Mouse (Mus musculus) kidney, adult 2 months (tissue): ENCODE measurements at regions not wholly inside any gene's neighbourhood (a gene's known extent, or its start where the extent isn't known, plus 50 kb on each side); places are given as distances from the start of the nearest gene placed in this dataset.

Experiments
- DNase-seq: peaks from one replicate; pipeline ENCODE4 v3.0.0; 2021
- H3K27ac ChIP-seq: fragments of 200-500 bp; 2 replicates; pipeline ENCODE4 v1.5.1; 2012; ENCODE audit warnings: low read depth, low read length, control low read depth, inconsistent platforms; ENCODE audit not compliant: insufficient read depth
- H3K27me3 ChIP-seq: fragments of 200-500 bp; replicated peaks from 2 replicates; pipeline ENCODE4 v1.6.1; 2012; ENCODE audit warnings: mild to moderate bottlenecking, moderate library complexity, low read length, inconsistent platforms; ENCODE audit not compliant: control insufficient read depth, insufficient read depth
- H3K36me3 ChIP-seq: fragments of 200-500 bp; 2 replicates; pipeline ENCODE4 v1.6.1; 2012; ENCODE audit warnings: mild to moderate bottlenecking, moderate library complexity, low read length, inconsistent platforms; ENCODE audit not compliant: control insufficient read depth, insufficient read depth
- H3K4me1 ChIP-seq: fragments of 200-500 bp; 2 replicates; pipeline ENCODE4 v1.6.1; 2011; ENCODE audit warnings: low read length; ENCODE audit not compliant: control insufficient read depth, insufficient read depth
- H3K4me3 ChIP-seq: fragments of 200-500 bp; 2 replicates; pipeline ENCODE4 v1.5.1; 2011; ENCODE audit warnings: mild to moderate bottlenecking, low read depth, low read length, control low read depth; ENCODE audit not compliant: insufficient read depth
- CTCF ChIP-seq: fragments of 200-500 bp; conservative IDR thresholded peaks from 2 replicates; pipeline ENCODE4 v1.5.1; 2011; ENCODE audit warnings: low read depth, mild to moderate bottlenecking, control low read depth, low read length, moderate library complexity, mixed read lengths; ENCODE audit not compliant: insufficient read depth, insufficient read length
- POLR2A ChIP-seq: fragments of 200-500 bp; IDR thresholded peaks from one replicate; pipeline ENCODE4 v1.6.1; 2011; ENCODE audit warnings: low read depth, low read length, control low read depth
- WGBS: fragments of 180-500 bp; shearing (Covaris S2); methylation state at CpG from one replicate; pipeline ENCODE4 v1.1.7; 2018; 5-methylcytosine and 5-hydroxymethylcytosine counted together

DNA sequence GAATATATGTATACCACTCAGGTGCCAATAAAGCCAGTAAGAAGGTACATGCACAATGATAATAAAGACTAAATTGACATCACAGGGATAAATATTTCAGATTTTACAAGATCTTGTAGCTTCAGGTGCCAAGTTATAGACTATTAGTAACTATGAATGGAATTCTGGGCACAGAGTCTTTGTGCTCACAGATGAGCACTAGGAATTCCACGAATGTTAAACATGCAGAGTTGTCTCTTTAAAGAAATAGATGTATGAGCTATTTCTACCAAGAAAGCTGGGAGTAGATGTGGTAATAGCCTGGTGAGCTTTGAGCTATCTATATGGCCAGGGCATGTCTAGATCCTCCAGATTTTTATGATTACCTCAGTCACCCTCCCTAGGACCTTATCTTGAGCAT lies 153.1 kb upstream of the Grm3 start:
- Histone ChIP-seq H3K27me3 (no peaks in the 10 kb centered on the region), H3K36me3 (no peaks in the 10 kb centered on the region), H3K4me3 (no peak overlapping the region), H3K27ac (no peak overlapping the region), H3K4me1 (no peaks in the 10 kb centered on the region)
- no peak for DNase-seq
- no peak for TF ChIP-seq CTCF
- TF ChIP-seq POLR2A: no peak
- 41% methylated on average over 1 of the region's 1 CpGs for WGBS

DNA sequence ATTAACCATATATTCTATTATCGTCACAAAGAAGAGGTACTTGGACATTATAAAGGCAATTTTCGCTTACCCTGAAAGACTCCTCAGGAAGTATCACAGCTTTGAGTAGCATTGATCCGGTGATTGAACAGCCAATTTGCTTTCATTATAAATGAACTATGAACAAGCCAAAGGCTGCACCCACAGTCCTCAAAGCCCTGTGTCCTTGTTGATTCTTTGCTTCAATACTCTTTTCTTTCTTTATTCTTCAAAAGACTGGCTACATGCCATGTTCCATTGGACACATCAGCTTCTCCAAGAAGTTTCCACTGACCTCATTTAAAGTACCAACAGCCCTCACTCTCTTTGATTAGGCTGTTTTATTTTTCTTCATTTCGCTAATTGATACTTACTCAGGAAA lies 144.1 kb upstream of the Grm3 start:
- WGBS: 88% methylated on average over 4 of the region's 4 CpGs
- TF ChIP-seq POLR2A: no peak
- no peak for TF ChIP-seq CTCF
- H3K4me1 ChIP-seq: no peaks in the 10 kb centered on the region

DNA sequence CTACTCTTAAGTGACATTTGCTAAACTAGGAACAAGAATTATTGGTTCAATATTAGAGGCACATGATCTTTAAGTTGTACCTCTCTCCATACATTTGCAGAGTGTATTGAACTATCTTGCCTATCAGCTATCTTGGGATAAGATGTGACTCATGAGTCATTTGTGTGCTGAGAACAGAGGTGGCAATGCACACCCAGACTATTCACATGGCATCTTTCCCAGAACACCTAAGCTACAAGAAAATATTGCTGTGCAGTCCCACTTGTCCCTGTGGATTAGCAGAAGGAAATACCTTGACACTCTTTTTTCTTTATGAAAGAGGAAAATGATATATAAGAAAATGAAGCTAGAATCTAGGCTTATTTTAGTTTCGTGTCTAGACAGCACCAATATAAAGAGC lies 104.8 kb upstream of the Grm3 start:
- H3K4me1 ChIP-seq: no peaks in the 10 kb centered on the region
- 65% methylated on average over 1 of the region's 1 CpGs for WGBS
- no peak overlapping the region for H3K27ac ChIP-seq
- DNase-seq: no peak
- no peak overlapping the region for H3K4me3 ChIP-seq
- H3K36me3 ChIP-seq: no peaks in the 10 kb centered on the region
- no peaks in the 10 kb centered on the region for H3K27me3 ChIP-seq
- TF ChIP-seq CTCF: no peak
- no peak for TF ChIP-seq POLR2A

More for the DNA sequence above, 144.1 kb upstream of the Grm3 start:
- no peak for DNase-seq
- no peak overlapping the region for H3K27ac ChIP-seq
- H3K4me3 ChIP-seq: no peak overlapping the region
- no peaks in the 10 kb centered on the region for H3K36me3 ChIP-seq
- H3K27me3 ChIP-seq: no peaks in the 10 kb centered on the region

DNA sequence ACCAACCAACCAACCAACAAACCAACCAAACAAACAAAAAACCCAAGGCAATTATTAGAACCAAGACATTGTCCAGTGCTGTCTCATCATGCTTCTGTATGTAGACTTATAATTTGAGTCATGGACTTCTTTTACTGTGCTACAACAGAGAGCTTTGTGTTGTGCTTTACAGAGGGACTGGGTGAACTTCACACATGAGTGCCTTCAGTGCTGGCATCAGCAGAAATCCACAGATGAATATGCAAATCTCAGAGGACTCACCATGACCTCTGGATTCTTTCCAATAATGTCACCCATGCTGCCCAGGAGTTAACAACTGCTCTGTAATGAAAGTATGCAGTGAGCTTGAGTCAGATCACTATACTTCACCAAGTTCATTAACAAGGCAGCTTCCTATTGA lies 76.7 kb upstream of the Grm3 start:
- Histone ChIP-seq H3K27me3 (no peaks in the 10 kb centered on the region), H3K27ac (peak overlapping the region; percentile 38; the same call in 1 of the 2 replicates), H3K4me3 (no peak overlapping the region), H3K36me3 (no peaks in the 10 kb centered on the region), H3K4me1 (no peaks in the 10 kb centered on the region)
- DNase-seq: peak; percentile 78
- TF ChIP-seq CTCF (no peak), POLR2A (no peak)

DNA sequence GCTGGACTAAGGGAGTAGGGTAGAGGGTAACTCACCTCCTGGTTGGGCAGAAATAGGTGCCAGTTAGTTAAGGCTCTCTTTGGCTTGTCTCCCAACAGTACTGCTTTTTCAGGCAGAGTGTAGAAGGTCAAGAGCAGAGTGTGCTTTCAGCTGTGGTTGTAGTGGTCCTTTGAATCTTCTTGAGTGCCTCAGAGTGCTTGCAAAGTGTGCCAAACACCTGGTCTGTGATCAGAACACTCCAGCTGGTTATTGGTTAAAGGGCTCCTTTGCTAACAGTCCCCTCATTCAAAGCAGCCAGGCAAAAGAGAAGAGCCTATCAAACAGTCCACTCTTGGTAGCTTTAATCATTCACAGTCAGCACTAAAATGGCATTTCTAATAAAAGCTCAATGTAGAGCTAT lies 56.1 kb upstream of the Grm3 start:
- Histone ChIP-seq H3K4me1 (no peaks in the 10 kb centered on the region), H3K4me3 (no peak overlapping the region), H3K36me3 (no peaks in the 10 kb centered on the region), H3K27me3 (no peaks in the 10 kb centered on the region), H3K27ac (no peak overlapping the region)
- DNase-seq: no peak
- no peak for TF ChIP-seq CTCF
- TF ChIP-seq POLR2A: no peak
